Mouse (Mus musculus) kidney, adult 2 months (tissue): ENCODE results near the gene Klhl7.

Experiments
- CTCF ChIP-seq: fragments of 200-500 bp; conservative IDR thresholded peaks from 2 replicates; pipeline ENCODE4 v1.5.1; 2011; ENCODE audit warnings: low read depth, mild to moderate bottlenecking, control low read depth, low read length, moderate library complexity, mixed read lengths; ENCODE audit not compliant: insufficient read depth, insufficient read length
- POLR2A ChIP-seq: fragments of 200-500 bp; IDR thresholded peaks from one replicate; pipeline ENCODE4 v1.6.1; 2011; ENCODE audit warnings: low read depth, low read length, control low read depth

DNA sequence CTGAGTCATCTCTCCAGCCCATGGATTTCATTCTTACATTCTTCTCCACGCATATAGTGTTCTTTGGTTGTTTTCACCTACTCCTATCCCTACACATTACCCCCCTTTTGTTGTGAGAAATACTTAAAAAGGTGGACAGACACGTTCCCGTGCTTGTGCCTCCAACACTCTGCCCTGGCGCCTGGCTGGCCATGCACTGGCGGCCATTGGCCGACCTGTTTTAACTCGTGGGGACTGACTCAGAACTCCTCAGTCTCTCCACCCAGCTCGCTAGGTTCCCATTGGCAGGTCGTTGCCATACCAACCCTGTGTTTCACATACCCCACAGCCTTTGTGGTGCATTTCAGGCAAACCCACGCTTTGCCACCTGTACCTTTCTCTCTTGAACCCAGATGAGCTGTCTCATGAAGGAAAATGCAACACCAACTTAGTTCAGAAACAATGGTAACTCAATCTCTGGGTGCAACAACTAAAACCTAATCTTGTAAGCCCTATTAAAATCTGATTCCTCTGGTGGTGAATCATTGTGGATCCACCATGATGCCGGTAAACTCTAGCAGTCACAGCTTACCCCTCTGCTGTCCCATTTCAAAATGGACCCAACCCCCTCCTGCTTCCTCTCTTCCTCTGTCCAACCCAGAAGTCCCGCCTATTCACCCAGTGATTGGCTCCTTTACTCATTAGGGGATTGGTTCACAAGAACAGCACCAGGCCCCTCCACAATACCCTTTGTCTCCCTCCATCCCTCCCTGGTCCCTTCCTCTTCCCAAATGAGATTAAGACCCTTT, 11.9 kb downstream of the Klhl7 start:
- TF ChIP-seq CTCF = no peak
- TF ChIP-seq POLR2A = no peak
